Comparison of ENCODE assay signal across 12 mouse cellular contexts in genomic region chr6:55435266-55436159, GRCm38 (mm10). TPM values are rescaled to one million over a fixed set of nuclear protein-coding genes. Genes with fewer than 3 reads are reported as not detected.
DNase-seq lines count a peak whose midpoint lies in the region; ATAC-seq and TF ChIP-seq lines count a peak whose summit lies in the region.
"Had no signal": no experiment of that assay in that cellular context is flagged by ENCODE, and none has a peak within 500 bp of the region (broad histone marks: within the 10 kb centered on the region; RNA-seq: fewer than 3 reads in every experiment).

No protein-coding gene starts in this region.

- intact Hi-C loops in left cerebral cortex, postnatal 10 days (cut with DNase I), result no loop called here
- intact Hi-C loops in left cerebral cortex, postnatal 36 days (cut with DNase I), result no loop called here
- intact Hi-C loops in heart, postnatal 36 days (cut with DNase I), result no loop called here

- WGBS in forebrain, embryonic 11.5 days, result 66% methylated on average over 8 of the region's 8 CpGs
- WGBS in lung, postnatal 0 days, result 45% methylated on average over 8 of the region's 8 CpGs

- peaks cover 5% of the 10 kb centered on the region for H3K4me1 ChIP-seq in forebrain, embryonic 11.5 days (replicated peaks; ENCODE audit: control insufficient read depth, insufficient read depth, low read length)
- no peaks in the 10 kb centered on the region for H3K4me1 ChIP-seq in lung, postnatal 0 days (ENCODE audit: insufficient read depth, low read depth, low read length)

- no peak for TF ChIP-seq EP300 in lung, postnatal 0 days (IDR thresholded peaks at IDR 0.05)

- ATAC-seq in forebrain, embryonic 11.5 days (replicated peaks; ENCODE audit: low FRiP score), result 0 out of 2 replicates have a peak, but pooled peaks have one; percentile 53
- no peak for ATAC-seq in lung, postnatal 0 days

- H3K4me2 ChIP-seq in forebrain, embryonic 11.5 days (ENCODE audit: low read depth, low read length, severe bottlenecking), result no peak overlapping the region
- H3K4me2 ChIP-seq in lung, postnatal 0 days (replicated peaks; ENCODE audit: low read depth, low read length), result no peak overlapping the region

- no peak overlapping the region for H3K4me3 ChIP-seq in forebrain, embryonic 11.5 days (ENCODE audit: low read depth, low read length)
- no peak overlapping the region for H3K4me3 ChIP-seq in lung, postnatal 0 days (ENCODE audit: low read depth, low read length)

- H3K27me3 ChIP-seq in forebrain, embryonic 11.5 days (ENCODE audit: control insufficient read depth, insufficient read depth, low read length), result no peaks in the 10 kb centered on the region
- no peaks in the 10 kb centered on the region for H3K27me3 ChIP-seq in lung, postnatal 0 days (replicated peaks; ENCODE audit: insufficient read depth, low read length)

- no peak for TF ChIP-seq CTCF in lung, postnatal 0 days (IDR thresholded peaks at IDR 0.05)

- H3K9me3 ChIP-seq in forebrain, embryonic 11.5 days (ENCODE audit: control insufficient read depth, low read length), result no peaks in the 10 kb centered on the region
- no peaks in the 10 kb centered on the region for H3K9me3 ChIP-seq in lung, postnatal 0 days (ENCODE audit: low read length)

- no peak overlapping the region for H3K9ac ChIP-seq in forebrain, embryonic 11.5 days (ENCODE audit: low read length)
- H3K9ac ChIP-seq in lung, postnatal 0 days (replicated peaks; ENCODE audit: low read depth), result no peak overlapping the region

- peak; percentile 64 to 65 for DNase-seq in left cerebral cortex, postnatal 10 days (ENCODE audit: extremely low spot score in 1 of 2, low spot score in 2 of 2)
- DNase-seq in left cerebral cortex, postnatal 36 days (ENCODE audit: low spot score in 2 of 2), result no peak
- peak; percentile 51 for DNase-seq in forebrain, embryonic 11.5 days (ENCODE audit: low spot score)
- DNase-seq in layer of hippocampus, postnatal 10 days (ENCODE audit: low spot score in 2 of 2), result peak; percentile 83 to 84
- peak; percentile 43 for DNase-seq in right cerebral cortex, postnatal 25 days
- DNase-seq in heart, postnatal 36 days, result no peak
- no peak for DNase-seq in lung, postnatal 0 days (ENCODE audit: low spot score)
- DNase-seq in adipocyte (ENCODE audit: low spot score), result no peak
- DNase-seq: adrenal gland, postnatal 10 days; liver had no signal

- H3K36me3 ChIP-seq in forebrain, embryonic 11.5 days (ENCODE audit: control insufficient read depth, insufficient read depth, low read length), result no peaks in the 10 kb centered on the region
- H3K36me3 ChIP-seq in lung, postnatal 0 days (ENCODE audit: insufficient read depth, low read length), result no peaks in the 10 kb centered on the region

- no peak overlapping the region for H3K27ac ChIP-seq in forebrain, embryonic 11.5 days (ENCODE audit: low read depth, low read length)
- no peak overlapping the region for H3K27ac ChIP-seq in lung, postnatal 0 days (ENCODE audit: low read length)

RNA-seq across cellular contexts. Expression of gene Adcyap1r1, which starts 16.3 kb away (rescaled TPM):
- total RNA-seq in left cerebral cortex, postnatal 10 days (2021), result 100 to 1,000 TPM; 137 to 142 TPM
- total RNA-seq in left cerebral cortex, postnatal 36 days (2021), result 100 to 1,000 TPM; 110 to 124 TPM
- polyA plus RNA-seq in forebrain, embryonic 11.5 days (2014; fragmentation: Nextera tagmentation; extraction: Ambion mirVana), result 7.9 and 8.9 TPM in 2 replicates
- total RNA-seq in layer of hippocampus, postnatal 10 days (2021), result 100 to 1,000 TPM; 162 to 166 TPM
- 1 to 10 TPM; 3.8 to 4.6 TPM for total RNA-seq in heart, postnatal 36 days (2021)
- 0.11 and 0.23 TPM in 2 replicates for polyA plus RNA-seq in lung, postnatal 0 days (2015; fragmentation: Nextera tagmentation; extraction: Ambion mirVana)
- total RNA-seq: hematopoietic stem cell, adult 5-6 weeks had no signal

RNA-seq across cellular contexts. Expression of gene Ghrhr, which starts 59.4 kb away (rescaled TPM):
- total RNA-seq in left cerebral cortex, postnatal 10 days (2021), result not detected
- total RNA-seq in left cerebral cortex, postnatal 36 days (2021), result not detected
- not detected in 2 replicates for polyA plus RNA-seq in forebrain, embryonic 11.5 days (2014; fragmentation: Nextera tagmentation; extraction: Ambion mirVana)
- not detected for total RNA-seq in layer of hippocampus, postnatal 10 days (2021)
- not detected for total RNA-seq in heart, postnatal 36 days (2021)
- 0.12 TPM in 1 of 2 replicates, not detected in the other for polyA plus RNA-seq in lung, postnatal 0 days (2015; fragmentation: Nextera tagmentation; extraction: Ambion mirVana)
- total RNA-seq: adrenal gland, postnatal 10 days; hematopoietic stem cell, adult 5-6 weeks had no signal
- polyA plus RNA-seq: urinary bladder, adult 2 months had no signal

Comparison
In these comparisons a context has a peak if more than half of its experiments do, and no peak if none do; other contexts are left out.
1. DNase-seq: peak in left cerebral cortex, postnatal 10 days (2 of 2), forebrain, embryonic 11.5 days (single experiment), layer of hippocampus, postnatal 10 days (2 of 2) and right cerebral cortex, postnatal 25 days (single experiment); none in left cerebral cortex, postnatal 36 days (0 of 2), heart, postnatal 36 days (0 of 2), lung, postnatal 0 days (single experiment) and adipocyte (single experiment).
2. RNA of gene Adcyap1r1, which starts 16.3 kb away (total RNA-seq): 162 to 166 TPM in layer of hippocampus, postnatal 10 days, 137 to 142 TPM in left cerebral cortex, postnatal 10 days and 110 to 124 TPM in left cerebral cortex, postnatal 36 days; 3.8 to 4.6 TPM in heart, postnatal 36 days; every median in the first group is over 10 times any median in the second.